Mouse (Mus musculus): ENCODE results near the gene Pth. TPM values are rescaled to one million over a fixed set of nuclear protein-coding genes. Genes with fewer than 3 reads are reported as not detected.

The Pth gene
- total RNA-seq, 2 experiments from 2014 or later, result not detected

DNA sequence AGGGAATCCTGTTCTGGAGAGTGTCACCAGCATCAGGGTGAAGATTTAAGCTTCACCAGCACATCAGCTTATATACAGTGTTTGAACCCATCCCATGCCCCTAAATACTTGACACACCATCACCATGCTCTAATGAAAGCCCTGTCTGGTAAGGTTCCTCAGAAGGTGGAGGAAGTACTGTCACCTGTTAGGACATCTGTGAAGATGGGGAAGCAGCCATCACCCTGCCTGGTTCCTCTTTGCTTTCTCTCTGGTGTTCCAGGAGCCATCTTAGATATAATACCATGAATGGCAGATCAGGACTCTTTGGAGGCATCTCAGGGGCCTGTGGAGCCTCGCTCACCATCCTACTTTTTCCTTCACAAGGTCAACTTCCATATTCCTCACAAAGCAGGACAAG lies 15.7 kb downstream of the Pth start:
- no peak overlapping the region for H3K4me3 ChIP-seq
- no peak for DNase-seq (ENCODE audit: low spot score in 2 of 2)
- H3K27ac ChIP-seq, result no peak overlapping the region
- TF ChIP-seq CTCF (conservative IDR thresholded peaks at IDR 0.05), result no peak

DNA sequence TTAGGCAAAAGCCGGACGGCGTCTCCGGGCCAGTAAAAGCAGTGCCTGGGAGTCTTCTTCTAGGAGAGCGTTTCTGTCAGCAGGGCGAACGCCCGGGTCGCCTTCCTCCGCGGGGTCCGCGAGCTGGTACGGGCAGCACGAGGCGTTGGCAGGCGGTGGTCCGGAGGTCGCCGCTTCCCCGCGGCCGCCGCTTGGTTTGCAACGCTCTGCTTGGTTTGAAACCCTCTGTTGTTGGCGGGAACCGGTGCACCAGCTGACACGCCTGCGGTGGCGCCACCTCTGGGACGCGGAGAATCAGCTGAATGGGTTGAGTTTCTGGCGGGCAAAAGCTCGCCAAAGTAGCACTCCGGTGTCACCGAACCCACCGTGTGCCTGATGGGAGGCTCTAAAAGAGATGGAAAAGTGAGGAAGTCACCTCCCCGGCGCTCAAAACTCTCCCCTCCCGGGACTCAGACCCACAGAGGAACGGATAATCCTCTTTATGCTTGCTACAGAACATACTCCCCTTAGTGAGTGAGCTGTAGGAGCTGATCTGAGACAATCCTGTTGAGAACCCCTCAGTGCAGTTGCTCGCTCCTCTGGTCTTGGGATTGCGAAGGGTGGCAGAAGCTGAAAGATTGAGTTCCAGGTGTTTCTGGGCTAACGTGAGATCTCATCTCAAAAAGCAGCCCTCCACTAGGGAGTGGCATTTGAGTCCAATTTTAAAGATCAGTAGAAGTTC lies 18.6 kb downstream of the Pth start:
- peak; percentile 71 for TF ChIP-seq CTCF (conservative IDR thresholded peaks at IDR 0.05)
- peak; percentile 62 to 67 for DNase-seq (ENCODE audit: low spot score in 2 of 2)
- H3K27ac ChIP-seq, result peak overlapping the region; percentile 63
- H3K4me3 ChIP-seq, result peak overlapping the region; percentile 78

DNA sequence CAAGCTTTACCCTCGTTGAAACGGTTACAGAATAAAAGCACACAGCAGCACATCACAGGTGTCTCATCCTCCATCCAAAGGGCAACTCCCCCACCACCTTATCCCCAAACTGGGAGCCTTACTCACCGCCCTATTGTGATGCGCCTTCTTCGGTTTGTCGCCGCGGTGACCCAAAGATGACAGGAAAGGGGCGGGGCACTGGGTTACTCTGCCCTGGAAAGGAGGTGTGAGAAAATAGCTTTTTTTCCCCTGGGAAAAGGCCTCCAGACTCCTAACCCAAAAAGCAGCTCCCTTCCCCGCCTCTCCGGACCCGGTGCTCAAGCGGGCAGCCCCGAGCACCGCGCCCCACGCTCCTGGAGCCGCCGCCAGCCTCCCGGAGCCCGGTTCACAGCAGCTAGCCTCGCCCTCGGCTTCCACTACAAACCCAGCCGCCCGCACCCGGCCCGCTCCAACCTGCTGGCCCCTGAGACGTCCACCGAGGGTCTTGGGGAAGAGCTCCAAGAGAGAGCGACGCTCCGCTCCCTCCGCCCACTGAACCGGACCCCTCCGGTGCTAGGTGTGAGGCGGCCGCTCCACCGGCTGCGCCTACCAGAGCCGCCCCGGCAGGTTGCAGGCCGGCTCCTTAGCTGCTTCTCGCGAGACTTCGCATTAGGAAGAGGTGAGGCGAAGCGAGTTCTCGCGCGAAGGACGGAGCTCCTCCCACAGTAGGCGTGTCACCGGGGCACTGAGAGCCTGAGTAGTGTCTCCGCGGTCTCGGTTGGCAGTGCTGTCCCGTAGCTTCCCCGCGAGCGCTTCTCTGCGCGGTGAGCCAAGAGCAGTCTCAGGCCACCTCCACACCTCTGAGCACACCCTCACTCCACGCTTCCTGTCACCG lies 19.4 kb downstream of the Pth start, which contains the start of gene Btbd10:
Btbd10 (minus strand) TSS at position 647 of the 874 bp plus-strand sequence.
- no peak for TF ChIP-seq CTCF (conservative IDR thresholded peaks at IDR 0.05)
- peak within 1 kb of the TSS; percentile 78 for H3K4me3 ChIP-seq
- peak; percentile 96 for DNase-seq (ENCODE audit: low spot score in 2 of 2)
- peak within 1 kb of the TSS; percentile 91 for H3K27ac ChIP-seq

DNA sequence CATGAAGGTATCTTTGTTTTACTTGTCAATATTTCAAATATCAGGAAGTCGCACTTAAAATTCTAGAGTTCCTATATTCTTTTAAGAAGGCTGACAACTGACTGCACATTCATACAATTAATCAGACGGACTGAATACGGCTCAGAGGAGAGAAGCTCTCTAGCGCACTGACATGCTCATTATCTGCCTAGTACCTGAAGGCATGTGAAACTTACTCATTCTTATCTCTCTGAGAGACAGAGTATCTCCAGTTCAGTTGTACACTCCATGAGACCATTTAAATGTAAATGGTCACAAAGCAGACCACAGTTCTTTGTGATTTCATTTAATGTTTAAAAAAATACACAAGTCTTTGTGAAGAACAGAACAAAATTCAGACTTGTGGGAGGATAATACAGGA lies 20.9 kb downstream of the Pth start:
- no peak for DNase-seq (ENCODE audit: low spot score in 2 of 2)
- no peak for TF ChIP-seq CTCF (conservative IDR thresholded peaks at IDR 0.05)
- Histone ChIP-seq H3K4me3 (no peak overlapping the region), H3K27ac (no peak overlapping the region)

DNA sequence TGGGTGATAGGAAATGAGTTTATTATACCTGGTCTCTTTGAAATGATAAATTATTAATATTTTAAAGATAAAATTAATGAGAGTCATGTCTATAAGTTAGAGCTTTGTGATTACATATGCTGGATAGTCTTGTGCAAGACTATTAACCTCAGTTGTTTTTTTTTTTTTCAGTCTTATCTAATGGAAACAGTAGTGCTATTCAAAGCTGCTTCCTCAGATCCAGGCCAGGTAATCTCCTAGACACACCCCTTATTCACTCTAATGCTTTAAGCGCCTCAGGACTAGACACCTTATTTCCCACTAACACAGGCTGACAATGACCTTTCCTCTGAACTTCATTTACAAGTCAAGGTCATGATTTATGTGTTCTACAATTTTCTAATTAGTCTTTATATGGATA lies 39.3 kb downstream of the Pth start:
- TF ChIP-seq CTCF (conservative IDR thresholded peaks at IDR 0.05), result no peak
- H3K4me3 ChIP-seq, result no peak overlapping the region

DNA sequence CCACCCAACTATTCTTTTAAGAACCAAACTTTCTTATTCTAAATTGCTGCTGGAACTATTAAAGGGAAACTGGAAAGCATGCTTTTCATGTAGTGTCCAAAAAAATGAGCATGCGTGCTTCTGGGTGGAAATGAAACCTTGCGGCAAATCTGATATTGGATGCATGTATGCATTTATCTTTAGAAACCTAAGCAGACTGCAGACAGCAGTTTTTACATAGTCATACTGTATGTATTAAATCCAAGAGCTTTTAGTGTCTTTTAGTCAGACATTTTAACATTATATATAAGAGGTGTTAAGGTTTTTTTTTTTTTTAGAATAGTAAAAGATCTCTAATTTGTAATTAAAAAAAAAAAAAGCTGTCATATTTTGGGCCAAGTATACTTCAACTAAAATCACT lies 40.7 kb downstream of the Pth start:
- H3K27ac ChIP-seq, result peak overlapping the region; percentile 91
- H3K4me3 ChIP-seq, result peak overlapping the region; percentile 46
- peak; percentile 24 for TF ChIP-seq CTCF (conservative IDR thresholded peaks at IDR 0.05)
- no peak for DNase-seq (ENCODE audit: low spot score in 2 of 2)

More for the DNA sequence above, 39.3 kb downstream of the Pth start:
- H3K27ac ChIP-seq, result no peak overlapping the region
- no peak for DNase-seq (ENCODE audit: low spot score in 2 of 2)

DNA sequence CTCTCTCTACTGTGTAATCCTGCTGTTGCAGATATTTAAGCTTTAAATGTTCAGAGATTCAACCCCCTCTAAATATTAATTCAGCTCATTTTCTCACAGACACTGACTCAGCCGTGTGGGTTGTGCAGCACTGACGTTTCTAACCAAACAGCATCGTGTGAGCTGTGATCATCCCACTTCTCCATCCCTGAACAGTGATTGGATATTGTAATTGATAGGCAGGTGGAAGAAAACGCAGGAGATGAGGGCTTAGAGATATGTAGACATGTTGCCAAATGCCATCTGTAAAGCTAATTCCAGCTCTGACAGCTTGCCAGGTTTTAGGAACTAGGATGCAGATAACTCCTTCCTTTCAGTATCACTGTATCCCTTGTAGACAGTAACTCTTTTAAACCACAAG lies 41.1 kb downstream of the Pth start:
- peak; percentile 69 to 93 for DNase-seq (ENCODE audit: low spot score in 2 of 2)
- Histone ChIP-seq H3K4me3 (peak overlapping the region; percentile 54), H3K27ac (peak overlapping the region; percentile 91)
- no peak for TF ChIP-seq CTCF (conservative IDR thresholded peaks at IDR 0.05)

Other genes starting within 250 kb of the Pth start
- 10 to 100 TPM; 34.9 to 40.3 TPM for gene Arntl, start 181.1 kb downstream of the Pth start, total RNA-seq (2021)
- 10 to 100 TPM; 59.8 to 62.9 TPM for gene Btbd10, start 19.2 kb downstream of the Pth start, total RNA-seq (2021)
- 100 to 1,000 TPM; 115 to 122 TPM for gene Far1, start 125.3 kb upstream of the Pth start, total RNA-seq (2021)